Mouse (Mus musculus) kidney, postnatal 36 days (tissue): ENCODE data around the gene Dnaaf3.

ENCODE experiments used
- DNase-seq, 2 experiments: peaks; one replicate each; pipeline ENCODE4 v3.0.0; 2021 to 2022; ENCODE audit warnings: mixed read lengths in 2 of 2

Dnaaf3 gene

GRCm38 (mm10) chr7:4498251-4498650 is 34.0 kb downstream of the Dnaaf3 start:
- peak; percentile 63 to 75 for DNase-seq

- DNase-seq = no peak
These were observed 34.9 kb downstream of the Dnaaf3 start for GRCm38 (mm10) chr7:4497271-4497903.

- DNase-seq = no peak
These were observed 35.8 kb downstream of the Dnaaf3 start for GRCm38 (mm10) chr7:4496468-4496867.

- no peak for DNase-seq
These were observed 38.3 kb downstream of the Dnaaf3 start for GRCm38 (mm10) chr7:4493991-4494390.

GRCm38 (mm10) chr7:4492284-4493224 is 39.7 kb downstream of the Dnaaf3 start:
- no peak for DNase-seq

- peak; percentile 44 to 47 for DNase-seq
These were observed 40.9 kb downstream of the Dnaaf3 start for GRCm38 (mm10) chr7:4491308-4491707.

- DNase-seq = no peak
These were observed 50.0 kb downstream of the Dnaaf3 start for GRCm38 (mm10) chr7:4482281-4482680.

- peak; percentile 34 to 72 for DNase-seq
These were observed 52.6 kb downstream of the Dnaaf3 start for GRCm38 (mm10) chr7:4479674-4480073.

- no peak for DNase-seq
These were observed 53.4 kb downstream of the Dnaaf3 start for GRCm38 (mm10) chr7:4478796-4479291.

- DNase-seq = peak; percentile 78 to 89
These were observed 54.0 kb downstream of the Dnaaf3 start for GRCm38 (mm10) chr7:4478021-4478795.

GRCm38 (mm10) chr7:4473940-4474339 is 58.3 kb downstream of the Dnaaf3 start:
- DNase-seq = no peak
